Mouse (Mus musculus) cerebellum, adult 9-10 months (tissue): ENCODE results near the gene Apba3.

Experiments
- DNase-seq: peaks from one replicate; pipeline ENCODE4 v3.0.0; 2022

Apba3 gene

DNA sequence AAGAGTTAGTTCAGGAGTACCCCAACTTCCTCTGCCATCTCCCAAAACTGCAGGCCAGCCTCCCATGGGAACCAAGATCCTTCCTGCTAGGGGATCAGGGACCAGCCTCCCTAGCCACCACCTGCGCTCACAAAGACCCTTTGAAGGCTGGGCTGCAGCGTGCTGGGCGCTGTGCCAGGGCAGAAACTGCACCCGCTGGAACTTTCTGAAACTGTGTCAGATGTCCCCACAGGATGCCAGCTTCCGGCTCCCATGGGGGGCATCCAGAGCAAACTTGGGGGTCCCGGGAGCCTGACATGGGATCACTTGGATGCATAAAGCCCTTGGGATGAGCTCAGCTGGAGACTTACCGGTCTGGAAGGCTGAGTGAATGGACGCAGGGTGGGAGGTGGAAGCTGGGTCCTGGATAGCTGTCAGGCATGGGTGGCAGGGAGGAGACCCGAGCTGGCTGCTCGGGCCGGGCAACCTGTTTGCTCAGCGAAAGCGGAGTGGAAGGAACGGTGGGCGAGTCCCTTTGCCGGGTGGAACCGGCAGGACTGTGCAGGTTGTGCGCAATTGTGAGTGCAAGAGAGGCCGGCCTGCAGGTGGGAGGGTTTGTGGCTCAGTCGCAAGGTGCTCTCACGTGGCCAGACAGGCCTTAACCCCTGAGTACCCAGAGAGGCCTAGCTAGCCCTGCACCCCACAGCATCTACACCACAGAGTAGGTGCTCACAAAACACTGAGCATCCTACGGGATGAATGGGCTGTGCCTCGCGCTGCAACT, 24.1 kb downstream of the Apba3 start:
- peak; percentile 72 for DNase-seq

DNA sequence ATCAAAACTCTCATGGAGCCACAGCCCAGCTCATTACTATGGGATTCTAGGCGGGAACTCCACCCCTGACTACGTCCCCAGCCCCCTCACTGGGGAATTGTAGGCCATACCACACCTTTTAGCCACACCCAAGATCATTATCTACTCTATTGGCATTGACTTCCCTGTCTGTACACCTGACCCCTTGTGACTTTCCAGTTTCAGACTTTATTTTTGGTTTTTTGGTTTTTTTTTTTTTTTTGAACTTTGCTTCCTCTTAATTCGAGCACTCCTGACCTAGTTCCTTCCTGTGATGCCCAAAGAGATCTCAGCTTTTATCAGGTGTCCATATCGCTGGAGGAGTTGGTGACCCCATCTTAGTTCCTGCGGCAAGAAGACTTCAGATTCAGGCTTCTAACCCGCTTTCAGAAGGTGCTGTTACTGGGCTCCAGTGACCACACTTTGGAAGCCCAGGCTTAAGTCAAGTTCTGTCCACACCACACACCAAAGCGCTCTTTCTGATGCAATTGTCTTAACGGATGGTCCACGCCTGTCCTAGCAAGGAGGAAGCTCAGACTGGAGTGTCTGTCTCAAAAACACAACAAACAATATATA, 24.8 kb downstream of the Apba3 start, which contains the start of gene Tjp3:
Gene Tjp3, minus strand, starts transcription at position 71 of the 594 bp plus-strand sequence.
- DNase-seq = peak; percentile 69

DNA sequence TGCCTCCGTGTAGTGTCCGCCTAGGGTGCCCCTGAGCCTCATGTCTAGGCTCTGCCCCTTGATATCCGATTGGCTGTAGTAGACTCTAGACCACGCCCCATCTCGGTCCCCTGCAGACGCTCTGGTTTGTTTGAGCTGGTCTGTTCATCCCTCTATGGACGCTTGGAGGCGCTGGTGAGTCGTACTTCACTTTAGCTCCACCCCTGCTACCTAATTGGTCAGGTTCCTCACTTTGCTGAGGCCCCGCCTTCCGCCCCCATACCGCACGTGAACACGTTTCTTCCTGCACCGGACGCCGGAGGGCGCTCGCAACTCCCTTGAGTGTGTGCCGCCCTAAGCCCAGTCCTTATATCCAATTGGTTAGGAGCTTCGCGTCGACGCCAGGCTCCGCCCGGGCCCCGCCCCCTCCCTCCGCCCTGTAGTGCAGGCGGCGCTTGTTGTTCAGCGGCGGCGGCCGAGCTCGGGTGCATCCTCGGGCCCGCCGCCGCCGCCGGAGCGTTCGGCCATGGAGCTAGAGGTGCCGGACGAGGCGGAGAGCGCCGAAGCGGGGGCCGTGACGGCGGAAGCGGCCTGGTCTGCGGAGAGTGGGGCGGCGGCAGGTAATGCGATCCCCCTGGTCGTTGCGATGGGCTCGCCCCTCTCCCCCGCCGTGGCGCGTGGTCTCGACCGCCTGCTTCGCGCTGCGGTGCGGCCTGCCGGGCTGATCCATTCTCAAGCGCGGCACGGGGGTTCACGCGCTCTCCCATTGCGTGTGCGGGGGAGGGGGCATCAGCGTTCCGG, 26.0 kb downstream of the Apba3 start, which contains the start of gene Pip5k1c:
Gene Pip5k1c, plus strand, starts transcription at position 410 of the 780 bp plus-strand sequence.
- peak; percentile 100 for DNase-seq

DNA sequence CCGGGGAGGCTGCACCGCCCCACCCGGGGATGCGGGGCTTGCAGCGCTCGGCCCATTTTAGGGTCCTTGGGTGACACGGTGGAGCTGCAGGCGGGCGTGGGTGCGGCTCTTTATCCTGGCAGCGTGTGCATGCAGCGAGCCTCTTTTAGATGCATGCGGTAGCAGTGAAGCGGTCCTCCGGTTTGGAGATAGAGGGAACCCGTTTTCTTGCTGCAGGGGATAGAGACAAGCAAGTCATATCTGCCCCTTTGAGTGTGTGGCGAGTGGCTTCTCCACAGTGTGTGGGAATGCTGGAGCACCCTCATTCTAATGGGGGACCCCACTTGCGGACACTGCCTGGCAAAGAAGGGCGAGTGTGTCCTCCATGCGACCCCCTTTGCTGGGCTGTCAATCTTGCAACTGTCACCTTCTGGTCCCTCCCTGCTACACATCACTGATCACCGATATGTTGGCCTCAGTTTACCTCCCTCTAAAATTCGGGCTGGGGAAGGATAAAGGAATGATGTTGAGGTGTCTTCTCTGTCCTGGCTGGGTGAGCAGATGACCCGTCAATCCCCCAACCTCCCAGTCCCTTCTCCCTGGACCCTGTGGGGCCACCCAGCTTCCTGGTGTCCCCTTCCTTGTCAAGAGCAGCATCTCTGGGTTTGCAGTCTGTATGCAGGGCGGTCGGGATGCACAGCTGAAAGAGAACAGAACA, 26.7 kb downstream of the Apba3 start:
- DNase-seq = peak; percentile 70

DNA sequence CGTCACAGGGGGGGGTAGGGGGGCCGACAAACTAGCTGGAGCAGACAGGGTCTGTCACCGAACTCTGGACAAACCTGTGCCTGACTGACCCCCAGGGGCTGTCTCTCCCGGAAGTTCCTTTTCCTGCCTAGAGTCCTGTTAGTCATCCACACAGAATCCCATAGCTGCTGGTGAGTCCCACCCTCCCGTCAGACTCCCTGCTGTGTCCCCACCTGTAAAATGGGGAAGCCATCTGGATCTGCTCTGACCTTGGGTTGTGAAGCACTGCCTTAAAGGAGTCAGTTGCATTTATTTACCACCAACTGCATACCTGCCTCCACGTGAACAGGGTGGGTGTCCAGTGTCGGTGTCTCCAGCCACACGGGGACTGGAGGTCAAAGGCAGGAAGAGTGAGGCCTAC, 27.7 kb downstream of the Apba3 start:
- peak; percentile 93 for DNase-seq

DNA sequence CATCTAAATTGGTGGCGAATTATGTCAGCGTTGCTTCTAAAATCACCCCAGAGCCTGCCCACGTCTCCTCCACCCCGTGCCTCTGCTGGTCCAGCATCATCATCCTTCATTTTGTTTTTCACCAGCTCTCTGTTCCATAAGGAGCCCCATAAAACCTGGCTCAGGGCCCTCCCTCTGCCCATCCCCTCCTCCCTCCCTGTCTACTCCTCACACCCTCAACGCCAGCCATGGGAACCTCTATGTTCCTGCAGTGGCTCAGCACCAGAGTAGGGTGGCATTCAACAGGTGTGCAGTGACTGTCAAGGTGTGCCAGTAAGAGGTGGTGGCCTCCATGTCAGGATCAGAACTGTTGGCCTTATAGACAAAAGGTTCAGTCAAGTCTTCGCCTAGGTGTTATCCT, 28.4 kb downstream of the Apba3 start:
- DNase-seq = peak; percentile 76

DNA sequence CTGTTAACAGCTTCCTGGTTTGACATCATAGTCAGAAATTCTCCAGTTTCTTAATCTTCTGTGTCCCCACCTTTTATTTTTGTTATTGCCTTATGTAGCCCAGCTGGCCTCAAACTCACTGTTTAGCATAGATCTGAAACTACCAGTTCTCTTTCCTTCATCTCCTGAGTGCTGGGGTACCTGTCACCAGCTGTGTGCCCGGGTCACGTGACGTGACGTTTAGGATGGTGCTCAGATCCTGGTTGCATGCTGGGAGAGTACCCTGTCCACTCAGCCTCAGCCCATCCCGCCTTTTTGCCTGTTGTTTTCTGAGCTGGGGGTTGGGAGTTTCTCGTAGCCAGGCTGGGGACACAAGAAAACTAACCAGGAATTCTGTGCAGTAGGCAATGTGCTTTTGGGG, 30.5 kb downstream of the Apba3 start:
- DNase-seq = no peak

DNA sequence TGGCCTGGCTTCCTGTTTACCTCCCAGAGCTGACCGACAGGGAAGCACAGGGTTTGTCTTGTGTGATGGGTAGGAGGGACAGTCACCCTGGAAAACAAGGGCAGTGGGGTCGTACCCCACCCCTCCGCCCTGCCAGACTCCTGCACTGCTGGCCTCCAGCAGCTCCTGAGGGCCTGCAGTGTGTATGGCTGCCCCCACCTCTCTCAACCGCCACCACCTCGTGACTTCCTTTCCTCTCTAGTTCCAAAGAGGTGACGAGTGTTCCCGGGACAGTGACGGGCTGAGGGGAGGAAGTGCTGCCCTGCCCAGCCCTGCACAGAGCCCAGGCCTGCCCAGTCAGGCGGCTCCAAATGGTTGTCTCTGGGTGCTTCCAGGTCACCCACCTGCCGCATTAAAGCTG, 31.1 kb downstream of the Apba3 start:
- DNase-seq = no peak

DNA sequence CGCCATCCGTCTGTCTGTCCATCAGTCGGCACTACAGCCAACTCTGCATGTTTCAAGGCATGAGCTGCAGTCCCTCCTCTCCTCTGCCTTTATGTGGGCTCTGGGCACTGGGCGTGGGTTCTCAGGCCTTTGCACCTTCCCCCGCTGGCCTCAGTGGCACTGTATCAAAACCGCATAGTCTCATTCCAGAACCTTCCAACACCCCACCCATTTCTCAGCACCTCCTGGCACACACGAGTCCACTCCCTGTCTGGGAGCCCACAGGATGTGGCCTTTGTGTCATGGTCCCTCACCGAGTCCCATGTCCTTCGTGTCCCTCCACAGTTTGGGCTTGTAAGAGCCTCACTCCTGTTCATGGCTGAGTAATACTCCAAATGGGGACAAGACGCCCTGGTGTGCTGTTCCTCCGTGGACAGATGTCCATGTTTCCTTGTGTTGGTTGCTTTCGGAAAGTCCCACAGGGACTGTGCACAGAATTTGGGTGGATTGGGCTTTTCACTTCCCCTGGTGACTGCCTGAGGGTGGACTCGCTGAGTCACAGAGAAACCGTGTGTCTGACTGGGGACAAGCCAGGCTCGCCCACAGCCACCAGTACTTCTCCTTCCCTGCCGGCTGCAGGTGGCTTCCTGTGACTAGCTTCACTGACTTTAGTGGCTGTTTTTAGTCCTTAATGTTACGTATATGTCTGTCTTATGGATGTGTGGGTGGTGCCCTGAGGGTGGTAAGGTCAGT, 31.8 kb downstream of the Apba3 start:
- DNase-seq = peak; percentile 46

DNA sequence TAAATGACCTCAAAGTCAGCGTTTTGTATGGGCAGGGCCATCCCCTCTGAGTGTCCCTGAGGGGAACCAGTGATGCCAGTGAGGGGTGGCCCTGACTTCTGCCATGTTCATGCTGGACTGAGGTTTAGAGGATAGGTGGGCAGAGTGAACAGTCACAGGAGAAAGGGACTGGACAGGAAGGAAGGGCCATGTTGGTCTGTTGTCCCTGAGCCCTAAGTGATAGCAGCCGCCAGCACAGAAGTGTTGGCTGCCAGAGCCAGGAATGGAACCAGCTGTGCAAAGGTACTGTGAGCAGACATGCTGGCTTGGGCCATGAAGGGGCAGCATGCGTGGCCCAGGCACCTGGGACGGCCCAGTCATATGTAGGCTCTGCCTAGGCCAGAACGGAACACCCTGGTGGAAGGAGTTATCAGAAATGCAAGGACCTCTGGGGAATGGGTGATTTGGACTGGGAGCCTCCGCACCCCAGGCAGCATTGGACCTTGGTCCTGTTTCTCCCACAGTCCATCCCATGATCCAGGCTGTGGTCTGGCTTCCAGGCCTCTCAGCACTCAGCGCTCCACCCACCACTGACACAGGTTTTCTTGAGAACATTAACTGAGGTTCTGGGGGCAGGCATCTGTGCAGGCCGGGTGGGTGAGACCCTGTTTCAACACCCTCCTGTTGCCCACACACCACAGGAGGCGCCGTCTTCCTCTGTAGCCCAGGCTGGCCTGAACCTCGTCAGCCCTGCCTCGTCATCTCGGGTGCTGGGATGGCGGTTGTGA, 33.0 kb downstream of the Apba3 start:
- DNase-seq = peak; percentile 37

DNA sequence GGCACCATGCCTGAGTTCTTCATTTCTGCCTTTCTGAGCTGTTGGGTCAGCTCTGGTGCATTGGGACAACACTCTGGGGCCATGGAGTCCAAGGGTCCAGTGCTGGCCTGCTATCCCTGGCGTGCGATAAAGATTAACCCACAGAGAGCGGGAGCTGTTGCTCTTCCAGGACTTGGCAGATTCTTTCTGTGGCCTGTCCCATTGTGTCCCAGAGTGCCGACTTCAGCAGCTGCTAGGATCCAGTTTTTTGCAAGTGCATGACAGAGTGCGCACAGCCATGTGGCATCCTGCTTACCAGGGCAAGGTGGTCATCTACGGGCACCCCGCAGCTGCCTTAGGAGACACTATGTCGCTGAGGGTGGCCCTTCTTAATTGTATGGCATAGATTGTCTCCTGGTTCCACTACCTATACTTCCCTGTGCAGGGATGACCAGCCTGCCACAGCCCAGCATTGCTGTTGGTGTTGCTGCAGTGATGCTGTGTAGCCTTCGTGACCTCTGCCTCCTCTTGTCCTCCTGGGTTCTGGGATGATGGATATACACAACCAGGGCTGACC, 33.7 kb downstream of the Apba3 start:
- no peak for DNase-seq

DNA sequence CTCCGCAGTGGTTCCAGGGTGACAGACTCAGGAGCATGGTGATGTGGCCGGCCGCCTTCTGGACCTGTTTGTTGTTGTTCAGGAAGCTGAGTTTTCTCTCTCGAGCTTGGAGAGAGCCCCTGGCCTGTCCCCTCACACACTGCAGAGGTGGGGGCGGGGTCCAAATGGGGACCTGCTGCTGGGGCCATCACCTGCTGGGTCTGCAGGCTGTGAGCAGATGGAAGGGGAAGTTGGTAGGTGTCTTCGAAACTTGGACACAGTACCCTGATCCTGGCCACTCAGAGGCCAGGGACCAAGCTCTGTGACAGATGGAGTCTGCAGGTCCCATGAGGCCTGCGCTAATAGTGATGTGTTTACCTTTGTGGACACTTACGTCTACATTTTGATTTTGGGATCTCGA, 34.6 kb downstream of the Apba3 start:
- DNase-seq = peak; percentile 86

DNA sequence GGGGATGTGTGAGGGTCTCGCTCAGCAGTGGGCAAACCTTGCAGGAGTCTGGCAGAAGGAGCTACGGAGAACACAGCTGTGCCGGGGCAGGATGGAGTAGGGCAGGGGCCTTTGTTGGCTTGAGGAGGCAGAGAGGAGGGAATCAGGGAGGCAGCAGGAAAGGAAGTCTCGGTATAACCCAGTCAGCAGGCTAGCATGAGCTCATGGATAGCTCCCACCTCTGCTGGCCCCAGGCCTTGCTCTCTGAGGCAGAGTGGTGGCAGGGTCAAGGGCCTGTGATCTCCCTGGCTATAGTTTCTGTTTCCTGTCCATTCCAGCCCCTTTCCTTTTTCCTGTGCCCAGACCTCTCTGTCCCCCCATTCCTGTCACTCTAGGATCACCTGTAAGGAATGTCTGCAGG, 35.5 kb downstream of the Apba3 start:
- peak; percentile 59 for DNase-seq

DNA sequence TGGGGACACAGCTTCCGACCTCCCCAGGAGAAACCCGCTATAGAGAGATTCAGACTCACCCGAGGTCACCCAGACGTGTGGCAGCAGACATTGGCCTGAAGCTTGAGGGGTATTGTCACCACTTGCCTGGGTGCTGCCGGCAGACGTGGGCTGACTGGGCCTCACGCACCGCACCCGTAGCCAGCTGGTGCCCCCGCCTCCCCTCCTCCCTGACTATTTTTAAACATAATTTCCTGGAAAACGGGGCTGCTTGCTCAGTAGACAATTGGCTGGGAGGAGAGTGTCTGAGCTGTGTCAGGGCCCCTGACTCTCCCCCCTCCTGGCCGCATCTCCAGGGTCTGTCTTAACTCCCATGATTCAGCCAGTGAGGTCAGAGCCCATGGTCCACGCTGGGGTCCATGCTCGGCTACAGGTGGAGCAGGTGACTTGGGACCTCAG, 36.0 kb downstream of the Apba3 start:
- DNase-seq = no peak

DNA sequence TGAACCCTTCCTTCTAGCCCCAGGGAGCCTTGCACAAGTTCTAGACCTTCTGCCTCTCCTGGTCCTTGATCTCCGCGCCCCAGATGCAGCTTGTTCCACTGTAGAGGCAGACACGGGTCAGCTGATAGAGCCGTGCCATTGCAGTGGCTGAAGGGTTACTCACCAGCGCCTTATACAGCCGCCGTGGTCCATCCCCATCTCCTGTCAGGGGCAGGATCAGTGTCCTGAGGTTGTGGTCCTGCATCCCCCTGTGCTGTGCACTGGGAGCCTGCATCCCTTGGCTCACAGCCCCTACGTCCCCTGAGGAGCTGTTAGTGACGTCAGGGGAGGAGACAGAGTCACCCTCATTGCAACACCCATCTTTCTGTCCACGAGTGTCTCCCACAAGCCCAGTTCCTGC, 36.5 kb downstream of the Apba3 start:
- DNase-seq = no peak

DNA sequence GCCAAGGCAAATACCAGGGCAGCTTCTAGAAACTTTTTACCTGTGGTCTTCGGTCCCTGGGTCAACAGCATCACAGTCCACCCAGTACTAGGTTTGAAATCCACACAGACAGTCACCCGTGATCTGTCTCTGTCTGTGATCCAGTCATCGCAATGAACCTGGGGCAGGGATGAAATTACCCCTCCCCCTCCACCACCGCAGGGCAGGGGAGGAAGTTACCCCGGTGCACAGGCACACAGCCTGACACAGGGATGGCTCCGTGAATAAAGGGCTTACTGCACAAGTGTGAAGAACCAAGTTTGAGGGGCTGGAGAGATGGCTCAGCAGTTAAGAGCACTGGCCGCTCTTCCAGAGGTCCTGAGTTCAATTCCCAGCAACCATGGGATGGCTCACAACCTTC, 37.0 kb downstream of the Apba3 start:
- DNase-seq = no peak

DNA sequence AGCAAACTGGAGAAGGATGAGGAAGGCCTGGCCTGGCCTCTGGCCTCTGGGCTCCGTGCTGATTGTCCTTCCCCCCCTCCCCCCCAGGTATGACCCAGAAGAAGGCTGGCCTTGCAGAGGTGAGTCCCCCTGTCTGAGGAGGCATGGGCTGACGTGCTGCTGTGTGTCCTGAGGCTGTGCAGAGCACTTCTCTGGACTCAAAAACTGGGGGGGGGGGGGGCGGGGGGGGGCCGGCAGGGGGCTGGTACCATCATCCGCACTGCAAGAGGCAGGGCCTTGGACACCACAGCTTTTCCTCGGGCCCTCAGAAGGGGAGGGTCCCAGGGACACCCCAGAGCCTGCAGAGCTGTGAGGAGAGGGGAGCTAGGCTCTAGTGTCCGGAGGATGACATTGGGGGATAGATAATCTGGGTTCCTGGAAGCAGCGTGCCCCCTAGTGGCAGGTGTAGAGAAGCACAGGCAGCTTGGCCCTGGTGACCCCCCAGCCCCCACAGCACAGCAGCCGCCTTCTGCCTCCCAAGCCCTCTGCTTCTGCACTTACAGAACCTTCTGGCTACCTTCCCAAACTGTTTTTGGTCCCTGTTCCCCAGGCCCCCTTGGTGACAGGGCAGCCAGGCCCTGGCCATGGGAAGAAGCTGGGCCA, 38.0 kb downstream of the Apba3 start:
- peak; percentile 83 for DNase-seq

DNA sequence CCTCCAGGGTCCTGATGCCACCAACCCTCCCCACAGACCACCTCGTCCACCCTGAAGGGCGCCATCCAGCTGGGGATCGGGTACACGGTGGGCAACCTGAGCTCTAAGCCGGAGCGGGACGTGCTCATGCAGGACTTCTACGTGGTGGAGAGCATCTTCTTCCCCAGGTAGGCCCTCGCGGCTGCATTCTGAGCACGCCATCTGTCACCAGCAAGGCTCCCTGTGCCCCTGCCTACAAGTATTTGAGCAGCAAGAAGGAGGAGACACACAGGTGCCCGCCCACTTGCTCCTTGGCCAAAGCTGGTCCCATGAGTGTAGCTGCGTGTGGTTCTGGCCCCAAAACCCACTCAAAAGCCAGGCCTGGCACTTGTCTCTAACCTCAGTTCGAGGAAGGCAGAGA, 38.9 kb downstream of the Apba3 start:
- peak; percentile 73 for DNase-seq

DNA sequence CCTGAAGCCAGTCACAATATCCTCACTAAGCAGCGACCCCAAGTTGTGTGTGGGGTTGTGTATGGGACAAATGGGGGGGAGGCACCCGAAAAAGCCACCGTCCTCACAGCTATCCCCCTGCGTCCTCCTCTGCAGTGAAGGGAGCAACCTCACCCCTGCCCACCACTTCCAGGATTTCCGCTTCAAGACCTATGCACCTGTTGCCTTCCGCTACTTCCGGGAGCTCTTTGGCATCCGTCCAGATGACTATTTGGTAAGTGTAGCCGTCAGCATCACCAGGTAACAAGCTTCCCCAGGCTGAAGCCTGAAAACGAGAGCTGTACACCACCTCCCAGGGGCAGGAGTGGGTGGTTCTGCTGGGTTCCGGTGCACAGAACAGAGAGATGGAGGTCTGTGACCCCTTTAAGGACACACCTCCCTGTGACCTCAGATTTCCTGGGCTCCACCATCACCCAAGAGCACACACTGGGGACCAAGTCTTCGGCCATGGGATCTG, 39.5 kb downstream of the Apba3 start:
- peak; percentile 67 for DNase-seq
